Mouse (Mus musculus): ENCODE measurements at regions not wholly inside any gene's neighbourhood (a gene's known extent, or its start where the extent isn't known, plus 50 kb on each side); places are given as distances from the start of the nearest gene placed in this dataset.

GRCm38 (mm10) chr6:100162961-100163813 lies 124.1 kb downstream of the Rybp start:
- Histone ChIP-seq H3K79me2 (replicated peaks; ENCODE audit: control insufficient read depth, insufficient read depth, low read length) (no peaks in the 10 kb centered on the region), H3K36me3 (ENCODE audit: control insufficient read depth, insufficient read depth, low read length) (no peaks in the 10 kb centered on the region), H3K4me3 (peak overlapping the region; percentile 1; the same call in 1 of the 2 replicates), H3K27ac (no peak overlapping the region), H3K4me1 (ENCODE audit: control insufficient read depth, insufficient read depth, low read length) (peaks cover 9% of the 10 kb centered on the region), H3K9ac (ENCODE audit: low read depth, low read length) (no peak overlapping the region), H3K27me3 (ENCODE audit: control insufficient read depth, insufficient read depth, low read length) (no peaks in the 10 kb centered on the region)
- DNase-seq = peak; percentile 81 to 87
- no peak for TF ChIP-seq POLR2A (IDR thresholded peaks at IDR 0.05; ENCODE audit: insufficient read depth, low read depth, low read length)
- peak; percentile 82 for TF ChIP-seq CTCF (IDR thresholded peaks at IDR 0.05)
- peak; percentile 75; the same call in 1 of the 2 replicates for TF ChIP-seq EP300 (IDR thresholded peaks at IDR 0.05; ENCODE audit: insufficient read depth, low read depth, low read length)
- intact Hi-C loops (cut with DNase I) = loop anchor here (2.0 to 5.0 kb wide), 2 partner anchors 124 to 349 kb away; partner anchors contain the start of gene Rybp
- 12% methylated on average over 17 of the region's 17 CpGs for WGBS

GRCm38 (mm10) chr6:100160670-100161069 lies 126.6 kb downstream of the Rybp start:
- Histone ChIP-seq H3K4me3 (no peak overlapping the region), H3K27me3 (ENCODE audit: control insufficient read depth, insufficient read depth, low read length) (no peaks in the 10 kb centered on the region), H3K4me1 (ENCODE audit: control insufficient read depth, insufficient read depth, low read length) (peaks cover 10% of the 10 kb centered on the region), H3K36me3 (ENCODE audit: control insufficient read depth, insufficient read depth, low read length) (no peaks in the 10 kb centered on the region), H3K27ac (no peak overlapping the region), H3K79me2 (replicated peaks; ENCODE audit: control insufficient read depth, insufficient read depth, low read length) (no peaks in the 10 kb centered on the region), H3K9ac (ENCODE audit: low read depth, low read length) (no peak overlapping the region)
- DNase-seq = no peak
- TF ChIP-seq EP300 (IDR thresholded peaks at IDR 0.05; ENCODE audit: insufficient read depth, low read depth, low read length) = no peak
- no peak for TF ChIP-seq CTCF (IDR thresholded peaks at IDR 0.05)
- no peak for TF ChIP-seq POLR2A (IDR thresholded peaks at IDR 0.05; ENCODE audit: insufficient read depth, low read depth, low read length)
- intact Hi-C loops (cut with DNase I) = loop anchor here (5.0 kb wide), 1 partner anchor 352 kb away; no protein-coding TSS in a partner anchor
- WGBS = 89% methylated on average over 8 of the region's 8 CpGs

DNA sequence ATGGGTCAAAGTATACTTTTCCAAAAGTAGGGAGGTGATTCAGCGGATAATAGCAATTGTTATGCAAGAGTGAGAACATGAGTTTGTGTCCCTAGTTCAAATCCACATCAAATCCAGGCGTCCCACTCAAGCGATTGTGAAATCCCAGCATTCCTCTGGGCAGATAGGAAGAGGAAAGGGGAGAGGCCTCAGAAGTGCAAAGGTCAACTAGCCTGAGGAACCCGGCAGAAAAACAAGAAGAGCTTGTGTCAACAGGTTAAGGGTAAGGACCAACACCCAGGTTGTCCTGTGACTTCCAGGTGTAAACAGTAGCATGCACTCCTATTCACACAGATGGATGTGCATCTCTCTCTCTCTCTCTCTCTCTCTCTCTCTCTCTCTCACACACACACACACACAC lies 127.5 kb downstream of the Rybp start:
- TF ChIP-seq CTCF (IDR thresholded peaks at IDR 0.05) = no peak
- no peak for TF ChIP-seq EP300 (IDR thresholded peaks at IDR 0.05; ENCODE audit: insufficient read depth, low read depth, low read length)
- no peak for TF ChIP-seq POLR2A (IDR thresholded peaks at IDR 0.05; ENCODE audit: insufficient read depth, low read depth, low read length)

DNA sequence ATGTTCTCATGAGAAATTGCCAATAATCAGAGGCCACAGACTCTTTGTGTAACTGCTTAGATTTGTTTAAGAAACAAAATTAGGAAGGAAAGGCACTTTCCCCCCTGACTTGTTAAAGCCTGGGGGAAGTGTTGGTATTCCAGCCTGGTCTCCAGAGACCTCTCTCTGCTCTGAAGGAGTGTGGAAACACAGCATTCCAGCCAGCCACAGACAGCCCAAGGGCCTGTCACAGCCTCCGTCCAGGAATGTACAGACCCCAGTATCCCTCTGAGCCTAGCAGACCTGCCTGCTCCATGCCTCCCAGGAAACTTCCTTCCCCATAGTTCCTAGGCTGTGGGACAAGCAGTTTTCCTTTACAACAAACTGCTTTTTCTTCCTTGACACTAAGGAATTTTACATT lies 128.0 kb downstream of the Rybp start:
- no peak overlapping the region for H3K27ac ChIP-seq
- TF ChIP-seq POLR2A (IDR thresholded peaks at IDR 0.05; ENCODE audit: insufficient read depth, low read depth, low read length) (no peak), CTCF (IDR thresholded peaks at IDR 0.05) (no peak), EP300 (IDR thresholded peaks at IDR 0.05; ENCODE audit: insufficient read depth, low read depth, low read length) (no peak)
- WGBS = 41% methylated on average over 1 of the region's 1 CpGs
- H3K36me3 ChIP-seq (ENCODE audit: control insufficient read depth, insufficient read depth, low read length) = no peaks in the 10 kb centered on the region
- no peak overlapping the region for H3K4me3 ChIP-seq
- no peaks in the 10 kb centered on the region for H3K79me2 ChIP-seq (replicated peaks; ENCODE audit: control insufficient read depth, insufficient read depth, low read length)
- peaks cover 13% of the 10 kb centered on the region for H3K4me1 ChIP-seq (ENCODE audit: control insufficient read depth, insufficient read depth, low read length)
- DNase-seq = no peak
- H3K27me3 ChIP-seq (ENCODE audit: control insufficient read depth, insufficient read depth, low read length) = no peaks in the 10 kb centered on the region
- intact Hi-C loops (cut with DNase I) = no loop called here
- no peak overlapping the region for H3K9ac ChIP-seq (ENCODE audit: low read depth, low read length)

More for the DNA sequence above, 127.5 kb downstream of the Rybp start:
- intact Hi-C loops (cut with DNase I) = loop anchor here (5.0 kb wide), 1 partner anchor 352 kb away; no protein-coding TSS in a partner anchor
- Histone ChIP-seq H3K4me3 (no peak overlapping the region), H3K27ac (no peak overlapping the region), H3K27me3 (ENCODE audit: control insufficient read depth, insufficient read depth, low read length) (no peaks in the 10 kb centered on the region), H3K79me2 (replicated peaks; ENCODE audit: control insufficient read depth, insufficient read depth, low read length) (no peaks in the 10 kb centered on the region), H3K36me3 (ENCODE audit: control insufficient read depth, insufficient read depth, low read length) (no peaks in the 10 kb centered on the region), H3K4me1 (ENCODE audit: control insufficient read depth, insufficient read depth, low read length) (peaks cover 13% of the 10 kb centered on the region), H3K9ac (ENCODE audit: low read depth, low read length) (no peak overlapping the region)
- 70% methylated on average over 4 of the region's 4 CpGs for WGBS
- no peak for DNase-seq

DNA sequence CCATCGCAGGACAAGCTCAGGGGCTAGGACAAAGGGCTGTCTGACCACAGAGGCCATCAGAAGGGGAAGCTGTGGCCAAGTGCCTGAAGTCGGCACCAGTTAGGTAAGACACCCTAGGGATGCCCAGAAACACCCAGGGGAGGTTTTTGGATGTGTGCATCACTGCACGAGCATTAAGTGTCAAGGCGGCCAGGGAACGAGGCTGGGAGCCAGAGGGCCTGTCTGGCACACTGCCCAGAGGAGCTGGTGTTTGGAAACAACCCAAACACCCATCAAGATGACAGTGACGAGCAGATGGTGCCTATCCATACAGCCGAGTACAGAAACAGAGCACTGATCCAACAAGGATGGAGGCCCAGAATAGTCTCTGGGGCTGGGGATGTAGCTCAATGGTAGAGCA lies 130.0 kb downstream of the Rybp start:
- WGBS = 50% methylated on average over 7 of the region's 7 CpGs
- H3K27me3 ChIP-seq (ENCODE audit: control insufficient read depth, insufficient read depth, low read length) = no peaks in the 10 kb centered on the region
- intact Hi-C loops (cut with DNase I) = no loop called here
- no peak overlapping the region for H3K27ac ChIP-seq
- no peak overlapping the region for H3K9ac ChIP-seq (ENCODE audit: low read depth, low read length)
- DNase-seq = peak in 1 of 2 experiments; percentile 20
- H3K79me2 ChIP-seq (replicated peaks; ENCODE audit: control insufficient read depth, insufficient read depth, low read length) = no peaks in the 10 kb centered on the region
- H3K36me3 ChIP-seq (ENCODE audit: control insufficient read depth, insufficient read depth, low read length) = no peaks in the 10 kb centered on the region
- peaks cover 4% of the 10 kb centered on the region; the same call in 1 of the 2 replicates for H3K4me1 ChIP-seq (ENCODE audit: control insufficient read depth, insufficient read depth, low read length)
- TF ChIP-seq CTCF (IDR thresholded peaks at IDR 0.05) (no peak), EP300 (IDR thresholded peaks at IDR 0.05; ENCODE audit: insufficient read depth, low read depth, low read length) (no peak), POLR2A (IDR thresholded peaks at IDR 0.05; ENCODE audit: insufficient read depth, low read depth, low read length) (no peak)
- H3K4me3 ChIP-seq = no peak overlapping the region

GRCm38 (mm10) chr6:100156163-100156562 lies 131.1 kb downstream of the Rybp start:
- no peaks in the 10 kb centered on the region for H3K79me2 ChIP-seq (replicated peaks; ENCODE audit: control insufficient read depth, insufficient read depth, low read length)
- TF ChIP-seq POLR2A (IDR thresholded peaks at IDR 0.05; ENCODE audit: insufficient read depth, low read depth, low read length) (no peak), EP300 (IDR thresholded peaks at IDR 0.05; ENCODE audit: insufficient read depth, low read depth, low read length) (no peak), CTCF (IDR thresholded peaks at IDR 0.05) (no peak)
- peaks cover 4% of the 10 kb centered on the region; the same call in 1 of the 2 replicates for H3K4me1 ChIP-seq (ENCODE audit: control insufficient read depth, insufficient read depth, low read length)
- no peak overlapping the region for H3K27ac ChIP-seq
- H3K36me3 ChIP-seq (ENCODE audit: control insufficient read depth, insufficient read depth, low read length) = no peaks in the 10 kb centered on the region
- H3K27me3 ChIP-seq (ENCODE audit: control insufficient read depth, insufficient read depth, low read length) = no peaks in the 10 kb centered on the region
- H3K4me3 ChIP-seq = no peak overlapping the region
- DNase-seq = no peak
- WGBS = 83% methylated on average over 4 of the region's 4 CpGs
- H3K9ac ChIP-seq (ENCODE audit: low read depth, low read length) = no peak overlapping the region
- intact Hi-C loops (cut with DNase I) = no loop called here
